Mouse (Mus musculus) kidney, postnatal 25 days (tissue): ENCODE results near the gene Son.
A peak's percentile ranks its signal among the peaks of the same experiment; 100 is the strongest.

Source experiments
- DNase-seq, 2 experiments: peaks; one replicate each; pipeline ENCODE4 v3.0.0; 2021; ENCODE audit warnings: mixed read lengths in 2 of 2

The Son gene

DNA sequence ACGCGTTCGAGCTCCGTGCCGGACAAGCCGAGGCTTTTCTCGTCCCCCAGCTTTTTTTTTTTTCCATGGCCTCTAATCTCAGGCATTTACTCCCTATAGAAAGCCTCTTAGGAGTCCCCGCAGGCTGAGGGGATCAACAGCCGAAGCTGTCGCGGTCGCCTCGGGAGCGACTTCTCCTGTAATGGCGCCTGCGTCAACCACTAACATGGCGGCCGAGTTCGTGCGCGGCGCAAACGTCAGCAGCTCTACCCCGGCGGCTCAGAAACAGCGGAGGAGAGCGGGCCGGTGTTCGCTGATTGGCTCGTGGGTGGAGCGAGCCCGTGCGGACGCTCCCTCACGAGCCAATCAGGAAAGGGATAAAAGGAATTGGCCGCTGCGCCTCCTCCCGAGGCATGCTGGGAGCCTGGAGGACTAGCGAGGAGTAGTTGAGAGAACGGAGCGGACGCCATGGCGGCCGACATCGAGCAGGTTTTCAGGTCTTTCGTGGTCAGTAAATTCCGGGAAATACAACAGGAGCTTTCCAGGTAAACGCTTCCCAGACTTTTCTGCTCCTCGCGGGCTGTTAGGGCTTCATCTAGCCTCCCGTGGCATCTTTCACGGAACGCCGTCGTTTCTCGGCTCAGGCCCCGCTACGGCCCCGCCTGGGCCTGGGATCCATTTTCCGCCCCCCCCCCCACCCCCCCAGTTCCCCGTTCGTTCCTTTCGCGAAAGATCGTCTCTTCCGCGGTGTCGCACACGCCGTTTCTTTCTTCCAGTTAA, at the start of gene Son:
TSS of gene Son (plus strand) at position 46 of the 759 bp plus-strand sequence.
- DNase-seq = peak; percentile 96 to 99

DNA sequence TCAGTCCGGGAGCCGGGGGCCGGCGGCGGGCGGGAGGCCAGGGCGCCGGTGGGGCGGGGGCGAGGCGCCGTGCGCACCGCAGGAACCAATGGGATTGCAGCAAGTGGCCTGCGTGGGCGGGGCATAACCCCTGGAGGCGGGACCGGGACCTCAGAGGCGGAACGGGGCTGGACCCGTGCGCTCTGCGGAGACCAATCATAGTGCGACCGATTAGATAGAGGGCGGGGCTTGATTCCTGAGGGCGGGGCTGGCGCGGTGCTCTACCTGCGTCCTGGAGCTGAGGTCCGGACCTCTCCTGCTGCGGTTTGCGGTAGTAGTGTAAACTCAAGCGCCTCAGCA, 49.7 kb upstream of the Son start, which contains the start of gene Tmem50b:
TSS of gene Tmem50b (minus strand) at position 129 of the 339 bp plus-strand sequence.
- peak; percentile 99 to 100 for DNase-seq

DNA sequence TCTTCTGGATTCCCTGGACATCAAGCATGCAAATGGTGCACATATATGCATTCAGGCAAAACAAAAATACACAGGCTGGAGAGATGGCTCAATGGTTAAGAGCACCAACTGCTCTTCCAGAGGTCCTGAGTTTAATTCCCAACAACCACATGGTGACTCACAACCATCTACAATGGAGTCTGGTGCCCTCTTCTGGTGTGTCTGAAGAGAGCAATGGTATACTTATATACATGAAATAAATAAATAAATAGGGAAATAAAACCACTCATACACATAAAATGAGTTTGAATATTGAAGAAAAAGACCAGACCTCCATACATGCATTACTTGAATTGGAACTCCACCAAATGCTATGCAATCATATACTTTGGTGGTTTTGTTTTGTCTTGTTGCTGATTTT, 48.1 kb upstream of the Son start:
- DNase-seq = no peak

DNA sequence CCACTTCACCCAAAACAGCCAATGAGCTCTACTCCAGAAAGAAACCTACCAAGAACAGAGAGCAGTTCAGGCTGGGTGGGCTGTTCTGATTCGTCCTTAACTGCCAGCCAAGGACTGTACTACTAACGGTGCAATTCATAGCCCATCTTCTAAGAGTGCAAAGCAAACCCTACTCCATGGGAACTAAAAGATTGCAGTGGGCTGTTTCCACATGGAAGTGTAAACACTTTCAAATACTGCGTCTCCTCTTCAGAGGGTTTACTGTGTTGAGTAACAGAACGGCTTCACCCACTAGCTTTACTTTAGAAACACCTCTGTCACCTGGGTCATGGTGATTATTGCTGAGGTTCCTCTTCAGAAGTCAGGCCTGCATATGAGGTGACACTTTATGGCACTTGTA, 46.2 kb upstream of the Son start:
- DNase-seq = no peak

DNA sequence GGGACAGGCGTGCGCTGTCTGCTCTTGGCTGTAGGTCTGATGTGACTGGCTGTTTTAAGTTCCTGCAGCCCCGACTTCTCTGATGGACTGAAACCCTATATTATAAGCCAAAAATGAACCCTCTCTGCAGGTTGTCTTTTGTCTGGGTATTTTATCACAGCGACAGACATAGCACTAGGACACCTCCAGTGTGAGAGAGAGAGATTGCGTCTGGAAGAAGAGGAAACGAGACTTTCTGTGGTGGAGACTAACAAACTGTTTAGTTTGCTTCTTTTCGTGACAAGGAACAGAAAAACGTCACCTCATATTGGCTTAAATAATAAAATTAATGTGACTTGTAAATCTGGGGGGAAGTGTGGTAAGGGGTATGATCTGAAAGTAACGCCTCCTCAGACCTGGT, 45.6 kb upstream of the Son start:
- no peak for DNase-seq

DNA sequence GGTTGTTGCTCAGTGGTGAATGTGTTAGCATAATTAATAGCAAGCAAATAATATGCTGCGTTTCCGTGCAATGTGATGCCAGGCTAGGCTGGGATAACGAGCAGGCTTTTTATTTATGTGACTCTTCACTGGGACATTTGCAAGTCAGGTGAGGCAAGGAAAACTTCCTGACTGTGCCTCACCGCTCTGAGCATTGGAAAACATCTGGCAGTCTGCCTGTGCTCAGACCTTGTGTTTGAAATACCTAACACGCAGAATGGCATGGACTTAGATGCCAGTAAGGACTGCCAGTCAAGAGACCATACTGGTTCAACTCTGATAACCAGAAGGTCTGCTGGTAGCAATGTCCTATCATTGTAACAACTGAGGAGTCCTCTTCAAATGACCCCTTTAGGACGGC, 42.1 kb upstream of the Son start:
- peak; percentile 74 to 75 for DNase-seq

DNA sequence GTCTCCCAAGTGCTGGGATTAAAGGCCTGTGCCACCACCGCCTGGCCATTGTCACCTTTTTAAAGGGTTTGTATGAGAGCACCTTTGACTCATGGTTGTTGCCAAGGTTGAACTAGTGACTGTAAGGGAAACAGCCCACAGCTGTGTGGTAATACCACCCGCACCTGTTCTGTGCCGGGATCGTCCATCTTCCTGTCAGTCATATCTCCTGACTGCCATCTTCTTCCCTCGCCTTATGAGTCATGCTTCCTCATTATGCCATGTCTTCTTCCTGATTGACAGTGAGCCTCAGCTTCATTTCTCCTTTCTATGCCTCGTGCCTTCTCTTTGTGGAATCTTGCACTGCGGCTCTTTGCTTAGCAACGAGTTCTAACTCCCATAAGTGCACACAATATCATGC, 40.3 kb upstream of the Son start:
- DNase-seq = no peak

DNA sequence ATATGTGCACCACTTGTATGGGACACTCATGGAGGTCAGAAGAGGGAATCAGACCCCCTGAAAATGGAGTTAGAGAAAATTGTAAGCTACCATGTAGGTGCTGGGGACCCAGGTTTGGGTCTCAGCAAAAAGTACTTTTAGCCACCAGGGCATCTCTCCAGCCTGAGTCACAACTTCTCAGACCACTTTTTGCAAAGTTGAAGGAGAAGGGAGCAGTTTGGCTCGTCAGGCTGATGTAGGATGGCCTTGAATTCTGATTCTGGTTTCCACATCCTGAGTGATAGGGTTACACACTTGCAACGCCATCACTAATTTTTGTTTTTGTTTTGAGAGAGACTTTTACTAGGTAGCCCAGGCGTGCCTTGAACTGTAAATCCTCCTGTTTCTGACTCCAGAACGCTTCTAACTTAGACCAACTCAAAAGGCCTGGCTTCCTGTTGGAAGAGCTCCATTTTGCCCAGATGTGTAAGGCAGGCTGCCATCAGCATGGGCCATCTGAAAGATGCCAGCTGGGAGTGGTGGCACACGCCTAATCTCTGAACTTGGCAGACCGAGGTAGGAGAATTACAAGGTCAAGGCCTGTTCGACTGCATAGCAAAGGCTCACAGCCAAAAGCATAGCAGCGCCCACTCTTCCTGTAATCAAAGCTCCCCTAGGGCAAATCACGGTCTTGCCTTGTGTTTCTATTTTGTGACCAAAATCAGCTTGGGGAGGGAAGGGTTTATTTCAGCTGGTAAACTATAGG, 37.6 kb upstream of the Son start:
- DNase-seq = peak; percentile 55 to 64

DNA sequence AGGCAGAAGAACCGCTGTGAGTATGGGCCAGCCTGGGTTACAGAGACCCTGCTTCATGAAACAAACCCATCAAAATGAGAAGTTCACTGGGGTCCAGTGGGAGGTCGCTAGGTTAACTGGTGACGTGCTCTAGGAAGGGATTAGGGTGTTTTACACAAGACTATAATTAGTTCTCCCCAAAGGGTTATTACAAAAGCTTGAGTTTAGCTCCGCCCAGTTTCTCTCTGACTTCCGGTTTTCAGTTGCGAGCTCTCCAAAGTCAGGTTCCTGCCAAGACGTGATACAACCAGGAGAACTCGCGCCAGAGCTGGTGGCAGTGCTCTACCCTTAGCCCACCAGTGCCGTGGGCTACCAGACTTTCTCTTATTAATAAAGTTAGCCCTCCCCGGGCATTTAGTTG, 36.1 kb upstream of the Son start:
- no peak for DNase-seq

DNA sequence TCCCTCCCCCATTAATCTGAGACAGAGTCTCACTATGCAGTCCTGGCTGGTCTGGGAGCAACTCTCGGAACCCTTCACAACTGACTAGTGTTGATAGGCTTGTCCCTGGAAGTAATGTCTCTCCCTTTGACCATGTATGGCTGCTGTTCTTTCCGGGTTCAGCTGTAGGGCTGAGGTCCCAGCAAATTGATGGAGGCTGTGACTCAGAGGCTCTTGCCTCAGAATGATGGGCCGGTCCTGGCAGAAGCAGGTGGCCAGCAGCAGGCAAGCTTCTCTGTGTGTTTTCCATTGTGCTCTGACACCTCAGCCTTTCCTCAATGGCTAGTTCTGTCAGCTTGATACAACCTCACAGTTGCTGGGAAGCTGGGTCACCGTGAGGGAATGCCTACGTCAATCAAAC, 34.8 kb upstream of the Son start:
- no peak for DNase-seq

DNA sequence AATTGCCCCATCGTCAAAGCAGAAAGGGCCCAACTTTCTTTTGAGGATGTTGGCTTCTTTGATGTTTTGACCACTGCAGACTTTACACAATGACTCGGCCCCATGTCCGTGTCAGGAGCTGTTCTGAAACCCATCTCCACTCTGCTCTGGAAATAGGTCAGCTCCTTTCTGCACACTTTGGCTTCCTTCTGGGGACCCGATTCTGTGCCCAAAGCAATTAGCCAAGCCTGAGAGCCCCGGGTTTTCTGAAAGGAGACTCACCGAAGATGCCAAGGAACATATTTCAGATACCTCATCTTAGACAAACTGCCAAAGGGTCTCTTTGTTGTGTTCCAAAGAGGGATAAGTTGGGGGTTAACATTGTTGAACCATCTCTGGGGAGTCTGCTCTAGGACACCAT, 32.8 kb upstream of the Son start:
- DNase-seq = no peak

DNA sequence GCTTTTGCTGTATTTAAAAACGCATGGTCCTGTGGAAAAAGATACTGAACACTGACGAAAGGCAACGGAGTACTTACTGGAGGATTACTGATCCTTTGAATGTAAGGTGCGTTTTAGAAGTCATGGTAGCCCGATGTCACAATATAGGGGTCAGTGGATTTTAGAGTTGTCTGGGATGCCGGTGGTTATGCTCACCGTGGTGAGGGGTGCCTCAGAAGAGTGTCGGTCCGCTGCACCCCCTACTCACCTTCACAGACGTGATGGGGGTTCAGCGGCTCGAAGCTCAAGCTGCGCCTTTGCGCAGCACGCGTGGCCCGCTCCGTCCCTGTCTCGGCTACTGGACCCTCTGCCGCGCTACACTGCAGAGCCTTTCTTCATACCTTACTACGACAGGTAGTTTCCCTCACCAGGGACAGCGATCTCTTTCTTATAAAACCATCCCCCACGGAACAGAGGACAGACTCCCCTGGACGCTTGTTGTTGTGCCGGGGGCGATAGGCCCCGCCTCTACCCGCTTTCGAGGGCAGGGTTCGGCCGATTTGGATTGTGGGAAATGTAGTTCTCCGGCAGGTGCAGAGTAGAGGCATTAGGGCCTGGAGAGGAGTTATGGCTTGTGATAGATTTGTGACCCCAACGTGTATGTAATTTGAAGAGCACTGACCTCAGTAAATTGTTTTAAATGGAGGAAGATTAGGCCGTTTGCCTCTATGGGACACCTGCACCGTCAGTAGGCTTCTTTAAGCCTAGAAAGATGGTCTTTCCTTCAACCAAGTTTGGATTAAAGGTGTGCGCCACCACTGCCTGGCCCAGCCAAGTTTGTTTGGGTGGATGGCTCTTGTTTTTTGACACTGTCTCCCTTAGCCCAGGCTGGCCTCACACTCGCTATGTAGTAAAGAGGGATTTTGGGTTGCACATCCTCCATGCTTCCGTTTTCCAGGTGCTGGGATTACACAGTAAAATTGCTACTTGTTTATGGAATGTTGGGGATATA, 28.5 kb upstream of the Son start, which contains the start of gene Dnajc28:
TSS of gene Dnajc28 (minus strand) at position 516 of the 991 bp plus-strand sequence.
- peak; percentile 87 to 91 for DNase-seq

DNA sequence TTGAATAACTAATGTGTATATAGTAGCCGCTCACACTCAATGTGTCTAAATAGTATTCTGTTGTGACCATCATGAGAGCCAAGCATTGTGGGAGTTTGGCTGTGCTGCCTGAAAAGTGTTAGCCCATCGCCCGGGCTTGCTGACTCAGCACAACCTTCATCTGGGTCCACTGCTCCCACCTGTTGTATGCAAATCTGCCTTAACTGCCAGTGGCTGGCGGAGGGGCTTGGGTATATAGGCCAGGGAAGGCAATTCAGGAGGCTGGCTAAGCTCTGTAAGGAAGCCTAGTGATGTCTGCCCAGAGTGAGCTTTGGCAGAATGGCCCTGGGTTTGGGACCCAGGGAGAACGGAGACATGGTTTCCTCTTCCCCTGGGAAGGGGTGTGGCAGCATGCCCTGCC, 27.1 kb upstream of the Son start:
- DNase-seq = peak in 1 of 2 experiments; percentile 8

DNA sequence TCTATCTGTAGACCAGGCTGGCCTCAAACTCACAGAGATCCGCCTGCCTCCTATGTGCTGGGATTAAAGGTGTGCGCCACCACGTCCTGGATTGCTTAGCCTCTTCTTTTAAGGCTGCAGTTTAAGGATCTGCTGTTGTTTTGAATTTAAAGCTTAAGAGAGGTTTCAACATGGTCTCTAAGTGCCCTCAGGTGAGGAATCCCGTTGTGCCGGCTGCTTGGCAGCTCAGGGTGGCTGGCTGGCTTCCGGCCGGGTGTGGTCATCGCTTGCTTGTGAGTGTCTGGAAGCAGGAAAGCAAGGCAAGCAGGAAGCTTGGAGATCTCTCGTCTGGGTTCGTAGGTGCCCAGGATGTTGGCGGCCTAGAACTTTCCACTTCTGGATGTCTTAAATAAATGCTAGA, 26.3 kb upstream of the Son start:
- no peak for DNase-seq

DNA sequence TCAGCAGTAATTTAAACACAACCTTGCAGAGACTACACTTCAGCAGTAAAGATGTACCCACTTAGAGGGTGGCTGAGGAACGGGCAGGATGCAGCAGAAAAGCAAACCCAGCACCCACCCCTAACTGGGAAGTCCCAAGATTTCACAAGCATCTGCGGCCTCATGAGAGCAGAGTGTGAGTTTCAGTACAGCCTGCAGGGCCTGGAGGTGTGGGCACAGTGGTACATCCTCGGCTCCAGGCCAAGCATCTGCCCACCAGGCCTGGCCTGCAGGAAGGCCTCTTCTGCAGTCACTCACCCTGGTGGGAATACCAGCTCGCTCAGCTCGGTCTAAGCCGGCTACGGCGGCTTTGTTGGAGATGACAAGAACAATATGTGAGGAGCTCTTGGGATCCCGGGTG, 24.2 kb upstream of the Son start:
- no peak for DNase-seq

DNA sequence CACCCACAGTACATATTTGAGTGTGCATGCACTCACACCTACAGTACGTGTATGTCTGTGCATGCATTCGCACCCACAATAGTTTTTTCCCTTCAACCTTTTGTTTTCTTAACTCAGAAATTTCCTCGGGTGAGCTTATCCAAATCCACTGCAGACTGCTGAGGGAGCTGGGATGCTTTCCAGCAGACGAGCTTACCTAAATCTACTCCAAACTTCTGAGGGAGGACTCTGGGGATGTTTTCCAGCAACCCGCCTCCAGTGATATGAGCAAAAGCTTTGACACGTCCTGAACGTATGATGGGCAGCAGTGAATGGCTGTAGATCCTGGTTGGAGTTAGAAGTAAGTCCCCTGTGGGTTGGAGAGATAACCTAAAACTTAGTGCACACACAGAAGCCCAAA, 19.5 kb upstream of the Son start:
- DNase-seq = no peak

DNA sequence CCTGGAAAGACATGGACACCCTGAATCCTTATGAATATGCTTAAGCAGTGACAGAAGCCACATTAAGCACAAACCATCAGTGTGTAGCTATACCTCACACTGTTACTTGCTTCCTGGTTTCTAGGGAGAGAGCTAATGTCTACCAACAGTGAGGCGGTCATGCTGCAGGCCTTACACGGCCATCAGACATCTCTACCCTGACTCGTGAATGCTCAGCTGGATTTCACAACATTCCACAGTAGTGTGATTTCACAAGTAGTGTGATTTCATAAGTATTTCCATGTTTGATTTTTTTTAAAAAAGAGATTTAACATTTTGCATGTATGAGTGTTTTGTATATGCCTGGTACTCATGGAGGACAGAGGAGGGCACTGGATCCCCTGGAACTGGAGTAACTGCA, 18.6 kb upstream of the Son start:
- DNase-seq = no peak

DNA sequence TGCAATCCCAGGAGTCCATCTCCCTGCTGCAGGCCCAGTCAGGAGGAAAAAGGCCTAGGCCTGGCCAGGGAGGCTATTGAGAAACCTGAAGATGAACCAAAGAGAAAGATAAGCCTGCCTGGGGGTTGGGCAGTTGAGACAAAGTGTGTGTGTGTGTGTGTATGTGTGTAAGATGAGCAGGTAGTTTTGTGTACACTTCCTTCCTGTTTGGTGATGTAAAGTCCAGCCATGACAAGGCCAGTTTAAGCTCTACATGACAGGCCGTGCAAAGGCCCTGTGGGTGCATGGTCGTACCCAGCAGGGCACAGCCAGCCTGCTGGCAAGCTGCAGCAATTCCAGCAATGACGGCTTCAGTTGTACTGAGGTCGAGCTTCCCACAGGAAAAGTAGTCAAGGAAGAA, 17.6 kb upstream of the Son start:
- no peak for DNase-seq

DNA sequence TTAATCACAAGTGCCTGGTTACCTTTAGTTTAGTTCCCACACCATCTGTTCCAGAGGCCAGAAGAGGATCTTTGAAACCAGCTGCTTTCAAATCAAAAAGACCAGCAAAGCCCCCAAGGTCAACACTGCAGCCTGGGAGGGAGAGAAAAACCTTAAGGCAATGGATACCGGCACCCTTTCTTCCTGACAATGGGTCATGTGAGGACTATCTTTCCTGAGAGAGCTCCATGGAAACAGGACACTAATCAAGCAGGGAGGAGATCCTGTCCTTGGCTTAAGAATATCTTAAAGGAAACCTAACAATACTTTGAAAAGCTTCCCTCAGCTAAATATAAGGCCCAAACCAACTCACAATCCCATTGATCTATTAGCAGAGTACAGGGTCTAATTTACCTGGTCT, 16.7 kb upstream of the Son start:
- no peak for DNase-seq

DNA sequence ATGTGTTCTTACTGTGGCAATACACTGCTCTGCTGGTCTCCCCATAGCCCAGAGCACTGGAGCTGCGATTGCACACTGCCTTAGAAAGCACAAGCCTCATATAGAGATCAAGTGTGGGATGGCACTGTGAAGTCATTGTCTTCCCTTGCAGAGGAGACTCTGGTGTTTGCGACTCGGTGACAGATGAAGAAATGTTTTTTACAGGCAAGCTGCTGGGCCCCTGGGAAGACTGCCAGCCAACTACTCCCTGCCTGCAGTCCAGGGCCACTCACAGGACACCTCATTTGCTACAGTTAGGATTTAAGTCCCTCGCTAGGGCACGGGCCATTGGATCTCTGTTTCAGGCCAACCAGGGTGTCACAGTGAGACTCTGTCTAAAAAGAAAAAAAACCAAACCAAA, 14.9 kb upstream of the Son start:
- DNase-seq = no peak

DNA sequence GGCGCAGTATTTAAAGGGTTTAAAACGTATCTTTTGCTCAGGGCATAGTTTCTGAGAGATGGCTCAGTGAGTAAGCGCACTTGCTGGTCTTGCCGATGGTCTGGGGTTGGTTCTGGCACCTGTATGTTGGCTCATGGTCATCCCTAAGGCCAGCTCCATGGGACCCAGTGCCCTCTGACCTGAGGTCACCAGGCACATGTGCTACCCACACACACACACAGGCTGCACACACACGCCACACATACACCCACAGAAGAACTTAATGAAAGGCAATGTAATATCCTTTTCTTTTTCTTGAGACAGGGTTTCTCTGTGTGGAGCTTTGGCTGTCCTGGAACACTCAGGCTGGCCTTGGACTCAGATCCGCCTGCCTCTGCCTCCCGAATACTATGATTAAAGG, 14.4 kb upstream of the Son start:
- DNase-seq = no peak

DNA sequence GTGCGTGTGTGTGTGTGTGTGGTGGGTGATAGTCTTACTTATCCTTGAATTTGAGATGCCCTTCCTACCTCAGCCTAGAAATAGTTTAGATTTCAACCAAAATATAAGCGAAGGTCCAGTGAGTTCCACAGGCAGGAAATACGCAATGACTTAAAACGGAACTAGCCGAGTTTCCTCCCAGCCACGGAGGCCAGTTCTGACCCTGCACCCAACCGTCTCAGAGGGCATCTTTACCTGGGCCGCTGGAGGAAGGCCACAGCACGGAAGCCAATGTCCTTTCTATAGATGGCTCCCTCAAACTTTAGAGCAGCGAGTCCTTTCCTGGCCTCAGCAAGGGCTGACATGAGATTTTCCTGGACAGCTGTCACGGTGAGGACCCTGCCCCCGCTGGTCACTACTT, 13.7 kb upstream of the Son start:
- no peak for DNase-seq

DNA sequence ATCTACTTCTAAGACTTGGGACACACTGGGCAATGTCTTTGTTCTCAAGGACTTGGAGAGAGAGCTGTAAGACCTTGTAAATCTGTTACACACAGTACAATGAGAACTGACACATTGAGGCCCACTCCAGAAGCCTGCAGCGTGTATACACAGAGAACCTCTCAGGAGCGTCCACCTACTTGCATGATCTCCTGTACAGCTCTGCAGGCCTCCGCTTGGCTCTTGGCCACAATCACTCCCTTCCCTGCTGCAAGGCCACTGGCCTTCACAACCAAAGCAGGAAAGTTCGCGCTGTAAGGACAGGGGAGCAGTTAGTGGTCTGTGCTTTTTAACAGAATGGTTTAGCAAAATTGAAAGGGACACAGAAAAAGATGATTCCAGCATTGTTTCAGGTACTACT, 8.1 kb upstream of the Son start:
- no peak for DNase-seq
